Mouse (Mus musculus): ENCODE measurements around the gene Rbm17.
"Not testable (repeated sequence)": the region's sequence is repeated elsewhere in the genome, so short reads cannot be mapped to it uniquely, and the experiment has no call there.

Rbm17 gene

GRCm38 (mm10) chr2:11544342-11544741, 59.6 kb downstream of the Rbm17 start:
- Histone ChIP-seq H3K27me3 (ENCODE audit: control insufficient read depth, insufficient read depth, low read length, poor library complexity, severe bottlenecking) (no peaks in the 10 kb centered on the region), H3K36me3 (ENCODE audit: control insufficient read depth, insufficient read depth, low read length, poor library complexity, severe bottlenecking) (no peaks in the 10 kb centered on the region)
- peak; percentile 44 for DNase-seq (ENCODE audit: low read depth, low spot score)

GRCm38 (mm10) chr2:11543158-11543557, 60.8 kb downstream of the Rbm17 start:
- no peaks in the 10 kb centered on the region for H3K36me3 ChIP-seq (ENCODE audit: control insufficient read depth, insufficient read depth, low read length, poor library complexity, severe bottlenecking)
- no peaks in the 10 kb centered on the region for H3K27me3 ChIP-seq (ENCODE audit: control insufficient read depth, insufficient read depth, low read length, poor library complexity, severe bottlenecking)
- DNase-seq (ENCODE audit: low read depth, low spot score), result peak; percentile 31

- H3K27me3 ChIP-seq (ENCODE audit: control insufficient read depth, insufficient read depth, low read length, poor library complexity, severe bottlenecking), result no peaks in the 10 kb centered on the region
- H3K36me3 ChIP-seq (ENCODE audit: control insufficient read depth, insufficient read depth, low read length, poor library complexity, severe bottlenecking), result no peaks in the 10 kb centered on the region
- DNase-seq (ENCODE audit: low read depth, low spot score), result peak; percentile 85
Measured at GRCm38 (mm10) chr2:11542640-11543039, 61.3 kb downstream of the Rbm17 start.

GRCm38 (mm10) chr2:11542121-11542520, 61.8 kb downstream of the Rbm17 start:
- H3K36me3 ChIP-seq (ENCODE audit: control insufficient read depth, insufficient read depth, low read length, poor library complexity, severe bottlenecking), result no peaks in the 10 kb centered on the region
- no peaks in the 10 kb centered on the region for H3K27me3 ChIP-seq (ENCODE audit: control insufficient read depth, insufficient read depth, low read length, poor library complexity, severe bottlenecking)
- DNase-seq (ENCODE audit: low read depth, low spot score), result no peak

- H3K36me3 ChIP-seq (ENCODE audit: control insufficient read depth, insufficient read depth, low read length, poor library complexity, severe bottlenecking); H3K27me3 ChIP-seq (ENCODE audit: control insufficient read depth, insufficient read depth, low read length, poor library complexity, severe bottlenecking); DNase-seq (ENCODE audit: low read depth, low spot score): not testable (repeated sequence)
Measured at GRCm38 (mm10) chr2:11541528-11541927, 62.4 kb downstream of the Rbm17 start.

- DNase-seq (ENCODE audit: low read depth, low spot score), result no peak
- no peaks in the 10 kb centered on the region for H3K36me3 ChIP-seq (ENCODE audit: control insufficient read depth, insufficient read depth, low read length, poor library complexity, severe bottlenecking)
- H3K27me3 ChIP-seq (ENCODE audit: control insufficient read depth, insufficient read depth, low read length, poor library complexity, severe bottlenecking), result no peaks in the 10 kb centered on the region
Measured at GRCm38 (mm10) chr2:11535966-11536365, 68.0 kb downstream of the Rbm17 start.
